Mouse (Mus musculus) central nervous system, embryonic 14 days (tissue): ENCODE data around the gene Mul1. TPM values are rescaled to one million over a fixed set of nuclear protein-coding genes. Genes with fewer than 3 reads are reported as not detected.

Source experiments
- polyA plus RNA-seq: library from polyadenylated mRNA; depleted of rRNA; stranded (reverse); fragments of >200 nt; gene quantifications from 2 replicates; pipeline ENCODE4 v1.2.3, GENCODE M21; 2012; rRNA removed

The Mul1 gene
- 18.8 and 23.8 TPM in 2 replicates for polyA plus RNA-seq

DNA sequence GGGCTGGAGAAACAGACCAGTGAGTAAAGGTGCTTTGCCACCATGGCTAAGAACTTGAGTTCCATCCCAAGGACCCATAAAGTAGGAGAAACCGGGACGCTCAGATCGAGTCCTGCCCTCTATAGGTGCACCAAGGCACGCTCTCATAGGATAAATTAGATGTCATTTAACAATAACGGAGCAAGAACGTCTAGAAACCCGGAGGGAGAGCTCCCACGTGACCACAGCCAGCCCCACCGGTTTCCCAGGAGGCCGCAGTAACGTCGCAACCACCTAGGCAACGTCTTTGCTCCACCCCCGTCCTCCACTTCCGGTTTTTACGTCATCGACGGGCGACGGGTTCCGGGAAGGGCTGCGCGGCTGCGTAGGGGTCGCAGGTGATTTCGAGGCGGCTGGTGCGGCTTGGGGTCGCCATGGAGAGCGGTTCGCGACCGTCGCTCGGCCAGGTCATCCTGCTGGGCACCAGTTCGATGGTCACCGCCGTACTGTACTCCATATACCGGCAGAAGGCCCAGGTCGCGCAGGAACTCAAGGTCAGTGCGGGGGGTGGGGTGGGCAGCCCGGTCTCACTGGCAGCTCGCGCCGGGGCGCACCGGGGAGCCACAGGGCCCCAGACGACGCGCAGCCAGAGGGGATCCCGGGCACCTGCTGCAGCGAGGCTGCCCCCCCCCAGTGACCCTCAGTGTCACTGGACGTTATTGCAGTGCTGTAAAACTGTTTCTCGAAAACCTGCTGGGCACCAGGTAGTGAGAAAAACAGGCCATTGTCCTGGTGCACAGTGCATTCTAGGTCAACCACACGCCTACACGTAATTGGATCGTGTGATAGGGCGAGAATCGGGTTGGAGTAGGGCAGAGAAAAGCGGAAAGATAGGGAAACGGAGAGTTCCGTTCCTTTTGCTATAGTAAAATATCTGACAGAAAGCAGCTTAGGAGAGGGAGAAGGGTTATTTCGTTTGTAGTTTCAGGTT, at the start of gene Mul1:
Gene Mul1 (plus strand): TSS at position 325 of the 970 bp plus-strand sequence.

DNA sequence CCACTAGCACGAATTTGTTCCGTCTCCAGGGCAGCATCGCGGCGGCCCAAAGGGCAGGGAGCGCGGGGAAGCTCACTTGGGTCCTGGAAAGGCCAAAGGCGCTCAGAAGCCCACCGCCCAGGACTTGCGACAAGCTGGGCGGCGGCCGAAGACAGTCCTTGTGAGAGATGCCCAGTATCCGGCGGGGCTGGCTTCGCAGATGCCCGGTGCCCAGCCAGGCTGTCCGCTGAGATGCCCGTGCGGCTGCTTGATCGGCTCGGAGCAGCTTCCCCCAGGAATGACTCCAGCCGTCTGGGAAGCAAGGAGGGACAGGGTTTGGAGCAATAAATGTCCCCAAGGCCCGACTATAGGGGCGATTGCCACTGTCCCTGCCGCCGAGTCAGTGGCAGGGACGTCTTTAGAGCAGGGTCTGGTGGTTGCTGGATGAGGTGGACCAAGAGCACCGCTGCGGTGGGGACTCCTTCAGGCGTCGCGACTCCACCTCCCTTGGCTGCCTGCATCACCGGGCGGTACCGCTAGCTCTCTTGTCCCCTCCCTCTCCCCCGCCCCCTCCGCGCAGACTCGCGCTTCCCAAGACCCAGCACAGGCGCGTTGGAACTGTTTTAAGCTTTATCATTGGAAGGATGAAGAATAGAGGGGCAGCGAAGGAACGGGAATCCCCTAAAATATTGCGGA, 38.4 kb upstream of the Mul1 start, which contains the start of gene Fam43b:
Gene Fam43b (minus strand): TSS at position 558 of the 675 bp plus-strand sequence.

DNA sequence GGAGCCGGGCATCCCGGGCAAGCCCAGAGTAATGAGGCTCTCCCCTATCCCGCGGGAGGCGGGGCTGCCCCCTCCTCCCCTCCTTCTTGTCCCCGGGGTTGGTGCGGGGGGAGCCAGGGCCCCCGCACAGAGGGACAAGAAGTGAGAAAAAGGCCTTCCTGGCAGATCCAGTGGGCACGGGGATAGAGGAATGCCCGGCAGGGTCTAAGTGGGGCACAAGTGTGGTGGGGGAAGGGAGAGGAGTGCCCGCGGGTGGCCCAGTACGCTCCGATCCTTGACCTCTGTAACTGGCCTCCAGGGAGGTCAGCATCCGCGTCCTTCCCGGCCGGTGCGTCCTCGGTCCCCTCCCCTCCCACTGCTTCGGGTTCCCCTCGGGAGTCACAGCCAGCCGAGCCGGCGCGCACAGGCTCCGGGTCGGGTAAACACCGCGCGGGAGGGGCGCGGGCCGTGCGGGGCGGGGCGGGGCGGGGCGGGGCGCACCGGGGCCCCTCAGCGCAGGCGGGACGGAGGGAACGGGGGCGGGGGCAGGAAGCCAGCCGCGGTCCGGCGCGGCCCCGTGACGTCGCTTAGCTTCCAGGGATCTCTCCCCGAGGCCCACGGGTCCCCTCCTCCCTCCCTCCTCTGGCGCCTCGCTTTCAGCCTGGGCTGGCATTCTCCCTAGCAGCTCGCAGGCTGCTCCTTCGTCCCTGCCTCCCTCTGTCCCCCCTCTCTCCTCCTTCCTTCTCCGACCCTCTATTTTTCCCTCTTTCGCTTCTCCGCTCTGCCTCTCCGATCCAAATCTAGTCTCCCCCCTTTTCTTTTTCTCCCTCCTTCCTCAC, 19.5 kb downstream of the Mul1 start, which contains the start of gene Camk2n1:
Gene Camk2n1 (plus strand): TSS at position 562 of the 818 bp plus-strand sequence.

Other genes with a start within 250 kb of the Mul1 start
- gene Hp1bp3, start 218.4 kb upstream of the Mul1 start, polyA plus RNA-seq: 197 and 218 TPM in 2 replicates
- gene Sh2d5, start 184.3 kb upstream of the Mul1 start, polyA plus RNA-seq: 15.4 and 18.3 TPM in 2 replicates
- gene Kif17, start 184.2 kb upstream of the Mul1 start, polyA plus RNA-seq: 2.6 and 3.3 TPM in 2 replicates
- 147 and 192 TPM in 2 replicates for gene Ddost, start 129.9 kb upstream of the Mul1 start, polyA plus RNA-seq
- 71.1 and 71.6 TPM in 2 replicates for gene Pink1, start 108.4 kb upstream of the Mul1 start, polyA plus RNA-seq
- gene Cda, start 66.7 kb upstream of the Mul1 start, polyA plus RNA-seq: 2.0 and 2.7 TPM in 2 replicates
- 2.4 and 2.7 TPM in 2 replicates for gene Fam43b, start 38.1 kb upstream of the Mul1 start, polyA plus RNA-seq
- 29.1 and 30.4 TPM in 2 replicates for gene Camk2n1, start 19.6 kb downstream of the Mul1 start, polyA plus RNA-seq
- 0.95 and 1.5 TPM in 2 replicates for gene Vwa5b1, start 201.2 kb downstream of the Mul1 start, polyA plus RNA-seq